Mouse (Mus musculus) liver, postnatal 0 days (tissue): ENCODE results near the gene Jmjd8. TPM values are rescaled to one million over a fixed set of nuclear protein-coding genes. Genes with fewer than 3 reads are reported as not detected.

ENCODE experiments used
- ATAC-seq: fragments of 200-750 bp; cut with Nextera tagmentation; 2 replicates; pipeline ENCODE4 v1.8.0; 2017; ENCODE audit warnings: mild to moderate bottlenecking, moderate library complexity
- DNase-seq: peaks from one replicate; pipeline ENCODE4 v3.0.0-alpha.2; 2016
- H3K27ac ChIP-seq: fragments of 300-500 bp; sonication (generic); 2 replicates; pipeline ENCODE4 v1.5.1; 2014; ENCODE audit warnings: antibody characterized with exemption, moderate library complexity, mild to moderate bottlenecking, low read depth
- H3K27me3 ChIP-seq: fragments of 300-500 bp; sonication (generic); 2 replicates; pipeline ENCODE4 v1.6.1; 2014; ENCODE audit warnings: low read length, control low read depth, mixed read lengths; ENCODE audit not compliant: insufficient read depth
- H3K36me3 ChIP-seq: fragments of 300-500 bp; sonication (generic); replicated peaks from 2 replicates; pipeline ENCODE4 v1.6.1; 2014; ENCODE audit warnings: mild to moderate bottlenecking, control low read depth, low read length, moderate library complexity, mixed read lengths; ENCODE audit not compliant: insufficient read depth
- H3K4me1 ChIP-seq: fragments of 300-500 bp; sonication (generic); 2 replicates; pipeline ENCODE4 v1.6.1; 2014; ENCODE audit warnings: antibody characterized with exemption, mild to moderate bottlenecking, control low read depth; ENCODE audit not compliant: insufficient read depth
- H3K4me2 ChIP-seq: fragments of 300-500 bp; sonication (generic); 2 replicates; pipeline ENCODE4 v1.6.1; 2014; ENCODE audit warnings: low read depth, mild to moderate bottlenecking, low read length, moderate library complexity, mixed read lengths
- H3K4me3 ChIP-seq: fragments of 300-500 bp; sonication (generic); 2 replicates; pipeline ENCODE4 v1.5.1; 2014; ENCODE audit warnings: low read depth, low read length
- H3K9ac ChIP-seq: fragments of 300-500 bp; sonication (generic); replicated peaks from 2 replicates; pipeline ENCODE4 v1.6.1; 2014; ENCODE audit warnings: mild to moderate bottlenecking, moderate library complexity
- H3K9me3 ChIP-seq: fragments of 300-500 bp; sonication (generic); 2 replicates; pipeline ENCODE4 v1.6.1; 2016; ENCODE audit warnings: mild to moderate bottlenecking, control low read depth, low read length, mixed read lengths
- CTCF ChIP-seq: sonication (generic); IDR thresholded peaks from 2 replicates; pipeline ENCODE4 v1.5.1; 2016; ENCODE audit warnings: antibody characterized with exemption, low read depth
- EP300 ChIP-seq: IDR thresholded peaks from 2 replicates; pipeline ENCODE4 v1.6.1; 2016; ENCODE audit warnings: antibody characterized with exemption, low read depth, mild to moderate bottlenecking
- WGBS: fragments of 180-500 bp; shearing (Covaris S2); extraction: QIAGEN DNeasy Blood & Tissue Kit; methylation state at CpG from one replicate; pipeline ENCODE4 v1.1.7; 2014; ENCODE audit not compliant: insufficient replicate concordance; 5-methylcytosine and 5-hydroxymethylcytosine counted together
- polyA plus RNA-seq: library from polyadenylated mRNA; unstranded; fragments of >200 nt; fragmentation: Nextera tagmentation; extraction: Ambion mirVana; gene quantifications from 2 replicates; pipeline ENCODE4 v1.2.1, GENCODE M21; 2015

Gene Jmjd8
- polyA plus RNA-seq, 1 experiment from 2014 or later: 13.8 TPM

DNA sequence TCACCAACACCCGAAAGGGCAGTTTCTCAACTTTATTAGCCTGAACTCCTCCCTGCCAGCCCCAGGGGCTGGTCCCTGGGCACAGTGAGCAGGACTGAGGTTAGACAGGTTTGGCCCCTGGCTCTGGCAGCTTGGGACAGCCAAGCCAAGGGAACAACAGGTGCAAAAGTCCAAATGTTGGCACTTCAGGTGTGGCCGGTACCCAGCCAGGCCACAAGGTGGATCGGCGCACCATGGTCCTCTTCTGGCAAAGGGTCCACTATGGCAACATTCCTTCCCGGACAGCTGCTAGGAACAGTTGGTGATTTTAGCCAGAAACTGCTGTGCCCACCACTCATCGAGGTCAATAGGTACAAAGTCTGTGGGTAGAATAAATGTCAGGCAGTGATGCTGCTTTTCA is 35.0 kb downstream of the Jmjd8 start:
- DNase-seq (no peak), ATAC-seq (no peak)
- Histone ChIP-seq H3K4me2 (no peak overlapping the region), H3K9me3 (no peaks in the 10 kb centered on the region), H3K9ac (no peak overlapping the region), H3K27ac (no peak overlapping the region), H3K36me3 (peaks cover 4% of the 10 kb centered on the region; the same call in 1 of the 2 replicates), H3K27me3 (no peaks in the 10 kb centered on the region), H3K4me3 (no peak overlapping the region), H3K4me1 (peaks cover 32% of the 10 kb centered on the region)
- TF ChIP-seq EP300: no peak
- peak; percentile 22 for TF ChIP-seq CTCF
- WGBS: 87% methylated on average over 6 of the region's 6 CpGs

DNA sequence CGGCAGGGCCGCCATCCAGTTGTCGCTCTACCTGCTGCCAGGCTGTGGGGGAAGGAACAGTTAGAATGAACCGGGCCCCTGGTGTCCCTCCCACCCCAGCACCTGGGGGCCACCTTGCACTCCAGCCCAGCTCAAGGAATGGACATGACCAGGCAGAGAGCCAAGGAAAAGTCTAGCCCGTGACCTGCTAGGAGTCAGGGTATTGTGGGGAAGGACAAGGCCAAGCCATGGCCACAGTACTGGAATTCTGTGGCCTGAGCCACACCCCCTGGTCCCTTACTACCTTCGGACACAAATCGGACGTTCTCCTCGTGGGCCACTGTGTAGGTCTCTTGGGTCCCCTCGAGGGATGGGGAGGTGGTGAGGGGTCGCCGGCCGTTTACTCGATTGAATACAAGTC is 35.6 kb downstream of the Jmjd8 start:
- ATAC-seq (no peak), DNase-seq (no peak)
- Histone ChIP-seq H3K4me1 (peaks cover 36% of the 10 kb centered on the region), H3K9me3 (no peaks in the 10 kb centered on the region), H3K4me2 (no peak overlapping the region), H3K9ac (no peak overlapping the region), H3K27me3 (no peaks in the 10 kb centered on the region), H3K36me3 (peaks cover 4% of the 10 kb centered on the region; the same call in 1 of the 2 replicates), H3K4me3 (no peak overlapping the region), H3K27ac (no peak overlapping the region)
- TF ChIP-seq CTCF: no peak
- no peak for TF ChIP-seq EP300
- WGBS: 84% methylated on average over 14 of the region's 14 CpGs

DNA sequence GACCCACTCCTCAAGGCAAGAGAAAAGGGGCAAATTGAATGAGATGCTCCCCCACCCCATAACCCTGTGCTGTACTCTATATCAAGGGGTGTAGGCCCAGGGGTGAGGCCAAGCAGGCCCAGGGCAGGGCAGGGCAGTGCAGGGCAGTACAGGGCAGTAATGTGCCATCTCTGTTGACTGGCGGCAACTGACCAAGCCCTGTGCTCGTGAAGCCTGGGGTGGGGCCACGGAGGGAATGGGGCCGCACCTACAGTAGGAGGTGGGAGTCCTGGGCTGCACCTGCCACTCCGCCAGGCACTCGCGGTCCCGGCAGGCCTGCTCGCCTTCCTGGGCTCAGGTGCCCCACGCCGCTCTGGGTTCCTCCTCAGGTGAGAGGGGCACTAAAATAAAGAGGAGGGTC is 36.6 kb downstream of the Jmjd8 start:
- WGBS: 88% methylated on average over 11 of the region's 11 CpGs
- Histone ChIP-seq H3K27ac (no peak overlapping the region), H3K4me3 (no peak overlapping the region), H3K4me1 (peaks cover 35% of the 10 kb centered on the region), H3K36me3 (peaks cover 4% of the 10 kb centered on the region; the same call in 1 of the 2 replicates), H3K27me3 (no peaks in the 10 kb centered on the region), H3K9ac (no peak overlapping the region), H3K4me2 (no peak overlapping the region), H3K9me3 (no peaks in the 10 kb centered on the region)
- ATAC-seq: no peak
- TF ChIP-seq CTCF (no peak), EP300 (no peak)
- no peak for DNase-seq

DNA sequence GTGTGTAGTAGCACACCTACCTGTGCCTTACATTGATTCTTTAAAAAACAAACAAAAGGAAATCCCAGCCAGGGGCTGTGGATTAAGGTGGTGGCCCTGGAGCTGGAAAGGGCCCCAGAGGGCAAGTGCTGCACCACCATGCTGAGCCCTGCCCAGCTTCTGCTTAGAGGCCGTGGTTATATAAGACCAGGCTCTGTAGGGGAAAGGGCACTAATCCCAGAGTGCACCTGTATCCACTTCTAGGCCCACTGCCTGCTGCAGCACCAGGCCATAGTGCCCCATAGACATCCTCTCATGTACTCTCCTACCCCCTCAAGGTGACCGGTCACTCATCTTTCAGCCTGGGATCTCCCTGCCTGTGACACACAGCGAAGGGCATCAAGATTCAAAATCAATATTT is 37.5 kb downstream of the Jmjd8 start:
- H3K9ac ChIP-seq: no peak overlapping the region

DNA sequence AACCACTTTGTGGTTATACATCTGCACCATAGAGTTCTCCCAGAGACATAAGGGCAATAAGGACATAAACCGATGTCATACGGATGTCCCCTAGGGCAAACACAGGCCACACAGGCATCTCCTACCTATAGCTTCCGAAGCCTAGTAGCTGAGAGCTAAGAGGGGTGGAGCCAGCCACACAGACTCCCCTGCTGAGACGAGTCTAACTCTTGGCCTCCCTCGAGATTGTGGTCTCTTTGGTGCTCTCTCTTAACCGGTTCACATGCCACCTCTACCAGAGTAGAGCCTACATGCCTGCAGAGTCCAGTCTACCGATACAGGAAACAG is 38.8 kb downstream of the Jmjd8 start:
- Histone ChIP-seq H3K4me2 (peak overlapping the region; percentile 96), H3K36me3 (peaks cover 4% of the 10 kb centered on the region; the same call in 1 of the 2 replicates), H3K4me1 (peaks cover 23% of the 10 kb centered on the region), H3K27ac (peak overlapping the region; percentile 90), H3K9me3 (no peaks in the 10 kb centered on the region), H3K4me3 (peak overlapping the region; percentile 76), H3K9ac (peak overlapping the region; percentile 83), H3K27me3 (no peaks in the 10 kb centered on the region)
- WGBS: 6% methylated on average over 7 of the region's 7 CpGs
- DNase-seq: no peak
- TF ChIP-seq EP300: no peak
- TF ChIP-seq CTCF: no peak
- ATAC-seq: peak; percentile 17

More for the DNA sequence above, 37.5 kb downstream of the Jmjd8 start:
- TF ChIP-seq CTCF: no peak
- TF ChIP-seq EP300: no peak
- WGBS: 83% methylated on average over 3 of the region's 3 CpGs
- Histone ChIP-seq H3K27me3 (no peaks in the 10 kb centered on the region), H3K9me3 (no peaks in the 10 kb centered on the region), H3K4me3 (no peak overlapping the region), H3K4me1 (peaks cover 29% of the 10 kb centered on the region), H3K27ac (peak overlapping the region; percentile 26; the same call in 1 of the 2 replicates), H3K36me3 (peaks cover 4% of the 10 kb centered on the region; the same call in 1 of the 2 replicates), H3K4me2 (peak overlapping the region; percentile 96)
- ATAC-seq (no peak), DNase-seq (no peak)

DNA sequence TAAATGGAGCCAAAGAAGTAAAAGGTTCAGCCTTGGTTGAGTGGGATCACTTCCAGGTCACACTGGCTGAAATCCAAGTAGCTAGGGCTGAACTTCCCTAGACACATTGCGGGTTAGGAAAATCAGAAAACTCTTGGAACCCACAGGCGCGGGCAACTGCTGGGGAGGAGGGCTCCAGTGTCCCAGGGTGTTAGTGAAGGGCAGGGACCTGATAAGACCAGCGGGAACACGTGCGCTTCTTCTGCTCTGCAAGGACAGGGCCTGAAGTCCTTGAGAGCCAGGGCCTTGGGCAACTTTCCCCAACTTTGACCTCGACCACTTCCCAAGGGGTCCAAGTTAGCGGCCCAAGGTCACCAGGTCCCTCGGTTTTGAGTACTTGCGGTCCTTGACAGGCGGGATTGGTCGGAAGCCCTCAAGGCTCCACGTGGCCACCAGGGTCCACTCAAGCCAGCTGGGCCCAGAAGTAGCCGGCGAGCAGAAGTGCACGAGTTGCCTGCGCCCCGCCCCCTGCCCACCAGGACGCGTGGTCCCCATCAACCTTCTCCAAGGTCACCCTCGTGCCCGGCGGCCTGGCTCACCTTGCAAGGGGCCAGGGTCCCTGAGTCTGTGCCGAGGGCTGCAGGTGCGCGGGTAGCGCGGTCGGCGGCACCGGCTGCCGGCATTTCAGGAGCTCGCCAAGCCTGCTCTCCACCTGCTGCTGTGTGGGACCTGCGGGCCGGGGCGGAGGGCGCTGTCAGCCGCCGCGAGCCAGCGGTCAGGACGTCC is 39.4 kb downstream of the Jmjd8 start:
- DNase-seq (peak; percentile 61), ATAC-seq (peak; percentile 64)
- Histone ChIP-seq H3K4me3 (peak overlapping the region; percentile 76), H3K9ac (peak overlapping the region; percentile 83), H3K27me3 (no peaks in the 10 kb centered on the region), H3K27ac (peak overlapping the region; percentile 90), H3K36me3 (peaks cover 4% of the 10 kb centered on the region; the same call in 1 of the 2 replicates), H3K9me3 (no peaks in the 10 kb centered on the region), H3K4me1 (peaks cover 23% of the 10 kb centered on the region), H3K4me2 (peak overlapping the region; percentile 96)
- under 1% methylated on average over 41 of the region's 42 CpGs for WGBS
- TF ChIP-seq CTCF: no peak
- no peak for TF ChIP-seq EP300
